ENCODE assay signal across 8 mouse cellular contexts in the genomic region with DNA sequence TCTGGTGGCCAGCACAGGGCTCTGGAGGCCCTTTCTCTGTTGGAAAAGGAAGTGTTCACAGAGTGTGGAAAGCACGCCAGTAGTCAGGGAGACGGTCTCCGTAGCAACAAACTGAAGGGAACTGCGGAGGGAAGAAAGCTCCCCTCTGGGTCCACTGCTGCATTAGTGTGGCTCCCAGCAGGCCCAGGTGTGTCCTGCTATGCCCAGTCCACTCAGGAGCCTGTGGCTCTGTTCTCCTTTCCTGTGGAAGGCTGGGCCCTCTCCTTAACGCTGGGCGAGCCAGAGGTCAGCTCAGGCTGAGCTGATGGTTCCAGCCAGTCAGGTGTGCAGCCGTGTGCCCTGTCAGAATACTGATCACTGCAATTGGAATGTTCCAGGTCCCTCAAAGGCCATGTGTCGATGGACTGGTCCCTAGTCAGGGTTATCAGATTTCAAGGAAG. TPM values are rescaled to one million over a fixed set of nuclear protein-coding genes. Genes with fewer than 3 reads are reported as not detected.
DNase-seq lines count a peak whose midpoint lies in the region; ATAC-seq lines count a peak whose summit lies in the region.

No protein-coding gene starts in this region.

- no peaks in the 10 kb centered on the region for H3K27me3 ChIP-seq in hindbrain, embryonic 13.5 days

- no peak overlapping the region for H3K4me2 ChIP-seq in hindbrain, embryonic 13.5 days

- DNase-seq in adrenal gland, postnatal 10 days, result peak; percentile 49
- DNase-seq in adrenal gland, adult 8-10 months, result no peak
- peak; percentile 19 to 38 for DNase-seq in frontal cortex, postnatal 25 days (ENCODE audit: low spot score in 2 of 2)
- DNase-seq in left cerebral cortex, adult 11 months (ENCODE audit: low spot score), result peak; percentile 17
- peak; percentile 51 for DNase-seq in neural tube, embryonic 10.5 days (ENCODE audit: extremely low spot score, low spot score)
- DNase-seq in thymus, postnatal 10 days (ENCODE audit: low spot score in 2 of 2), result no peak
- DNase-seq in spleen, postnatal 10 days (ENCODE audit: low spot score in 2 of 2), result no peak

- 0 out of 2 replicates have a peak overlapping the region, but pooled peaks have one; percentile 29 for H3K9ac ChIP-seq in hindbrain, embryonic 13.5 days

- peak; percentile 83; the same call in 1 of the 2 replicates for ATAC-seq in hindbrain, embryonic 13.5 days (ENCODE audit: low FRiP score)

- H3K9me3 ChIP-seq in hindbrain, embryonic 13.5 days, result no peaks in the 10 kb centered on the region

- no peak overlapping the region for H3K4me3 ChIP-seq in hindbrain, embryonic 13.5 days

- H3K4me1 ChIP-seq in hindbrain, embryonic 13.5 days (replicated peaks), result peaks cover 8% of the 10 kb centered on the region; the same call in 1 of the 2 replicates

- WGBS in hindbrain, embryonic 13.5 days, result 32% methylated on average over 8 of the region's 8 CpGs

- no peaks in the 10 kb centered on the region for H3K36me3 ChIP-seq in hindbrain, embryonic 13.5 days

- peak overlapping the region; percentile 73 for H3K27ac ChIP-seq in hindbrain, embryonic 13.5 days

RNA-seq across cellular contexts. Expression of a gene that starts 24.5 kb away (rescaled TPM):
- total RNA-seq in adrenal gland, postnatal 10 days (2021), result 10 to 100 TPM; 22.8 to 28.8 TPM
- total RNA-seq in adrenal gland, adult 8-10 months (2022), result 1 to 10 TPM; 1.5 to 4.1 (median 3.0) TPM
- polyA plus RNA-seq in hindbrain, embryonic 13.5 days (2015; fragmentation: Nextera tagmentation; extraction: Ambion mirVana), result 2.8 and 3.2 TPM in 2 replicates

RNA-seq across cellular contexts. Expression of a gene that starts 58.8 kb away (rescaled TPM):
- total RNA-seq in adrenal gland, postnatal 10 days (2021), result 100 to 1,000 TPM in 1 of 2 experiments, 10 to 100 TPM in 1; 96.6 to 109 TPM
- total RNA-seq in adrenal gland, adult 8-10 months (2022), result 100 to 1,000 TPM in 3 of 4 experiments, 10 to 100 TPM in 1; 91.6 to 116 (median 107) TPM
- polyA plus RNA-seq in hindbrain, embryonic 13.5 days (2015; fragmentation: Nextera tagmentation; extraction: Ambion mirVana), result 122 and 127 TPM in 2 replicates

Comparison
In these comparisons a context has a peak if more than half of its experiments do, and no peak if none do; other contexts are left out.
1. DNase-seq: peak in adrenal gland, postnatal 10 days (single experiment), frontal cortex, postnatal 25 days (2 of 2), left cerebral cortex, adult 11 months (single experiment) and neural tube, embryonic 10.5 days (single experiment); none in adrenal gland, adult 8-10 months (single experiment), thymus, postnatal 10 days (0 of 2) and spleen, postnatal 10 days (0 of 2).
2. RNA of a gene that starts 24.5 kb away (total RNA-seq): 22.8 to 28.8 TPM in adrenal gland, postnatal 10 days; 1.5 to 4.1 TPM in adrenal gland, adult 8-10 months; every median in the first group is over 4 times any median in the second.